Mouse (Mus musculus) retina, postnatal 7 days (tissue): Measurements from ENCODE around the gene Vkorc1.

Experiments
- DNase-seq: peaks from one replicate; pipeline ENCODE4 v3.0.0-alpha.2; 2012; ENCODE audit warnings: low read depth, low spot score

Vkorc1 gene

DNA sequence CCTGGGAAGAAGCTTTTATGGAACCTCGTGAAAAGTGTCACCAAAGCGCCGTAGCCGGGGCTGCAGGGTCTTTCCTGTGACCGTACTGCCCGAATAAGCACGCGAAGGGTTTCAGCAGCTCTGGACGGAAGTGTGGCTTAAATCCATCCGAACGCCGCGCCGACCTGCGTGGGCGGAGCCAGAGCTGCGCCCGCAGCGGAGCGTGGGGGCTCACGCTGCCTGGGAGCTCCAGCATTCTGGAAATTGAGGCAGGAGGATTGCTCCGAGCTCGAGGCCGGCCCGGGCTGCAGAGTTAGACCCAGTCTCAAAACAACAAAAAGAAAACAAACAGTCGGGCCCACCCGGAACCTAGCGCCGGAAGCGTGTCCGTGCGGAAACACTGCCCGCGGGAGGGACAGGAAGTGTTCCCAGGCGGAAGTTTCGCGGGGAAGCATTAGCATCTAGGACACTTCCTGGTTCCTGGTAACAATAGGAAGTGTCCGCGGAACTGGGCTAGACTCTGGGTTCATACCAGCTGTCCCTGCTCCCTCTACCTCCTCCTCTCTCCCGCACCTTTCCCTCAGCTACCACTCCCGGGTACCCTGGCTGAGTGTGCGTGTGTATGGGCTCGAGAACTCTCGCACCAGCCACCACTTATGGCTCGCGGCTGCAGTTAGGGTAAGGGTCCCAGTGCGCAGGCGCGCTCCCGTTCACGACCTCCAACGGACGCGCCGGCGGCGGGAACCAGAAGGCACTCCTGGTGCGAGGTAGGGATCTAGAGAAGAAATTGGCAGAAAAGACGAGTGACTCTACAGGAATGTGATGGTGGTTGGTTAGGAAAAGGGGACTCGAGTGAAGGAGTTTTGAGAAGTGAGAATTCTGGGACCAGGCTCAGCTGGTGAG is 18.7 kb downstream of the Vkorc1 start, which contains the start of gene Zfp668:
TSS of gene Zfp668 (minus strand) at position 362 of the 882 bp plus-strand sequence.
- DNase-seq: peak; percentile 94

DNA sequence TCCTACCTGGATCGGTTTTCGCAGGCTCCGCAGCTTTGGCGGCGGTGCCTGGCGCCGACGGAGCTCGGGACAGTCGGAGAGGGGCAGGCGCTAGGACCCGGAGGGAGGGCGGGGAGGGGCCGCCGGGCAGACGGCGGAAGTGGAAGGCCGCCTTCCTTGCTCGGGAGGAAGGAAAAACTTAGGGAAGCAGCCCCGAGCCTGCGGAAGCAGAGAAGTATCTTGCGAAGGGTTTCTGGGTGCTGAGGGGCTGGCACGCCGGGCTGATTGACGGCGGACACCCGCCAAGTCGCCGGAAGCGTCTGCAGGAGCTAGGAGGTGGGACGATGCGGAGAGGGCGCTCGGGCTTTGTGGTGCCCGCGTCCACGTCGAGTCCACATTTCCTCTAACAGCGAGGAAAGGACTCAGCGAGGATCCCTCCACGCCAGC is 19.4 kb downstream of the Vkorc1 start, which contains the start of gene Zfp646:
TSS of gene Zfp646 (plus strand) at position 181 of the 426 bp plus-strand sequence.
- peak; percentile 85 for DNase-seq

DNA sequence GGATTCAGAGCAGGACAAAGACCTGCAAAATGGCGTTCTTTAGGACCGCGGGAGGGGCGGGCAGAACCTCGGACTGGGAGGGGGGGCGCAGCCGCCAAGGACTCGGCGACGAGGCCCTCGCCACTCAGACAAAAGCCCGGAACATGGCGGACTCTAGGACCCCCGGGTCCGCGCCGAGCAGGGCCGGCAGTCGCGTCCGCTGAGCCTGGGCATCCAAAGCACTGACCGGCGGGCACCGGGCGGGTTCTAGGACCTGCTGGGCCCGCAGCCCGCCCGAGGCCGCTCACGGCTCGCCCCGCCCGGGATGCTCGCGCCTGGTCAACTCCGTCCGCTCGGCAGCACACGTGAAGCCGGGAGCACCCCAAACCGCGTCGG is 19.8 kb downstream of the Vkorc1 start:
- DNase-seq: peak; percentile 90

- no peak for DNase-seq
Measured at GRCm38 (mm10) chr7:127874812-127875626, 20.4 kb downstream of the Vkorc1 start.

DNA sequence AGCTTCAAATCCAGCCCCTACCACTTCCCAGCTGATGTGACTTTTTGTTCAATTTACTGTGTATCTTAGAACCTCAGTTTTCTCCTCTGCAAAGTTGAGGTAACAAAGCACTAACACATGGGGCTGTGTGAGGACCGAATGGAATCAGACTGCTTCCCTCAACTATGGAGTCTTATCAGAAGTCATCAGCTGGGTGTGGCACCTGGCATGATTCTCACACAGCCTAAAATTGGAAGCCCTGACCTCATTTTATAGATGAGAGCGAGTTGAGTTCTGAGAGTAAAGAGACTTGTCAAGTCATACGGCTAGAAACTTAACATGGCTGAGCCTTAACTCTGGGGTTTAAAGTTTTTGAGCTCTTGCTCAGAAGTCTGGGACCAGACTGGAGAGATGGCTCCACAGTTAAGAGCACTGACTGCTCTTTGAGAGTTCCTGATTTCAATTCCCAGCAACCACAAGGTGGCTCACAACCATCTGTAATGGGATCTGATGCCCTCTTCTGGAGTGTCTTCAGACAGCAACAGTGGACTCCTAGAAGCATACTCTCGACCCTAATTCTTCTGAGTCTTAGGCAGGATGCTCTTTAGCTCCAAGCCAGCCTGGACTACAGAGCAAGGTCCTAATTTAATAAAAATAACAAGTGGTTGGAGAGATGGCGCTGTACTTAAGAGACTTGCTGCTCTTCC is 25.1 kb downstream of the Vkorc1 start:
- no peak for DNase-seq

- peak; percentile 93 for DNase-seq
Measured at GRCm38 (mm10) chr7:127869149-127869810, 26.1 kb downstream of the Vkorc1 start.

- DNase-seq: no peak
Measured at GRCm38 (mm10) chr7:127867641-127868040, 27.8 kb downstream of the Vkorc1 start.

- no peak for DNase-seq
Measured at GRCm38 (mm10) chr7:127866434-127866833, 29.0 kb downstream of the Vkorc1 start.

GRCm38 (mm10) chr7:127858258-127858657 is 37.2 kb downstream of the Vkorc1 start:
- no peak for DNase-seq

DNA sequence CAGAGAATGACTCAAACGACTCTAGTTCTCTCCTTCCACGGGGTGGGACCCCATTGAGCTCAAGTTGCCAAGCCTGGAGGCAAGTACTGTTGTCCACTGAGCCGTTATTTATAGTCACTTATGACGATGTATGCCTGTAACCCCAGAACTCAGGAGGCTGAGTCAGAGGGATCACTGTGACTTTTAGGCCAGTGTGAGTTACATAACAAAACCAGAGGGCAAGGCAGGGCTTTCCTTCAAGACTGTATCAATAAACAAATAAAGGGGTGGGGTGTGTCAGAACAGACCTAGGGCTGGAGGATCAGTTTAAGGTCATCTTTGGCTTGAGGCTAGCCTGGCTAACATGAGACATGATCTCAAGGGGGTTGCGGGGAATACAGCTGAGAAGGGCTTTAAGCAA is 44.5 kb downstream of the Vkorc1 start:
- DNase-seq: no peak

DNA sequence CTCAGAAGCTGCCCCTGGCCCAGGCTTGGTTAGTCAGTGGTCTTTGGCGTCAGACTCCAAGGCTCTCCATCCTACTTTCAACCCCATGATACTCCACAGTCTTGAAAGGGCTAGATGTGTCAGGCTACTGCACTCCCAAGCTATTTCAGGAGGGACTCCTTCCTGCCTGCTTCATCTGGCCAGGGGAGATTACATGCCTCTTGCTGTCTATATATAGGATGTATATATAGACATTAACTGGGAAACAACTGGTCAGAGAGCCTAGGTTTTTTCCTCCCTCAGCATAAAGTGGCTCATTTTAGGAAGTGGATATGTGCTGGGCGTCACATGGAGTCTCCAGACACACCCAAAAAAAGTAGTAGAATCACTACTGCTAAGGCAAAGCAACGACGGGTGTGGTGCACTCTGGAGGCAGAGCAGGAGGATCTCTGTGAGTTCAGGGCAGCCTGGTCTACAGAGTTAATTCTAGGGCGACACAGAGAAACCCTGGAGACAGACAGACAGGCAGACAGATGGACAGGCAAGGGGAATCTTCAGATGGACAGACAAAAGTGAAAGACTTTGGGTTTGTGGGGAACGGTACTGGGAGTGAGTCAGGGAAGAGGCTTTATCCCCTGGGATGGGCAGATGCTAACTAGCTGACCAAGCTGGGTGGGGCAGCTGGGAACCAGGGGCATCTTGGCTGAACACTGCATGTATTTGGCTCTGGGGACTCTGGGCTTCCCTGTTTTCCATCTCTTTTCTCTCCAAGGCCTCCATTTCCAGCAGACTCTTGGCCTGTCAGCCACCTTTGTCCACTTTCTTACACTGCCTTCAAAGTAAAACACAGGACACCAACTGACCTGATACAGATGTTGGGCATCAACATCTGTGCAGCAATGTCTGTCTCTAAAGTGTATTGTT is 45.2 kb downstream of the Vkorc1 start:
- no peak for DNase-seq
